Mouse (Mus musculus) liver, adult 2 months (tissue): ENCODE results near the gene Ubash3a.
"Not testable (repeated sequence)": the region's sequence is repeated elsewhere in the genome, so short reads cannot be mapped to it uniquely, and the experiment has no call there.

Experiments used
- CTCF ChIP-seq: fragments of 200-500 bp; IDR thresholded peaks from 2 replicates; pipeline ENCODE4 v1.5.1; 2011; ENCODE audit warnings: low read depth, low read length, control low read depth
- POLR2A ChIP-seq: fragments of 200-500 bp; IDR thresholded peaks from 2 replicates; pipeline ENCODE4 v1.6.1; 2011; ENCODE audit warnings: low read length, control low read depth; ENCODE audit not compliant: insufficient read depth; ENCODE audit errors: extremely low read depth

DNA sequence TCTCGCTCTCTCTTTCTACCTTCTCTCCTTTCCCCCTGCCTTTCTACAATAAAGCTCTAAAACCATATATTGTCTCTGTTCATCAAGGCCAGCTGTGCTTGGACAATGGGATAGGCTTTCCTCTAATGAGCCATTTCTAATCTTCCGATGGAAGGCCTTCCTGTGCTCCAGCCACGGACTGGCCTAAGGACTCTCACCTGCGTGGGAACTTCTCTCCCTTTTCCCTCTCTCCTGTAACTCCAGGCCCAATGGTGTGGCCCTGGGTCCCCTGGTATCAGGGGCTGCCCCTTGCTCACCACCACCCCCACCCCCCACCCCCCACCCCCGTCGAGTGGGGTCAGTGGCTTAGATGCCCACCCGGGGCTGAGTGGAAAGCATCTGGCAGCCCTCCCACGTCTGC is 63.1 kb downstream of the Ubash3a start:
- not testable (repeated sequence) for TF ChIP-seq CTCF, POLR2A
